Mouse (Mus musculus) ES-E14 (cell line): ENCODE results near the gene Raet1d. TPM values are rescaled to one million over a fixed set of nuclear protein-coding genes. Genes with fewer than 3 reads are reported as not detected.
"Not testable (repeated sequence)": the region's sequence is repeated elsewhere in the genome, so short reads cannot be mapped to it uniquely, and the experiment has no call there.

Experiments used
- DNase-seq: peaks from one replicate; pipeline ENCODE4 v3.0.0-alpha.2; 2013; ENCODE audit warnings: low read depth, low spot score
- H3K27ac ChIP-seq: 2 replicates; pipeline ENCODE4 v1.5.1; 2012; ENCODE audit warnings: low read depth, mild to moderate bottlenecking, low read length, moderate library complexity, mixed read lengths; ENCODE audit not compliant: poor library complexity, insufficient read depth, severe bottlenecking
- H3K36me3 ChIP-seq: 2 replicates; pipeline ENCODE4 v1.6.1; 2012; ENCODE audit warnings: mild to moderate bottlenecking, low read length, moderate library complexity, mixed read lengths; ENCODE audit not compliant: control insufficient read depth, poor library complexity, insufficient read depth, severe bottlenecking
- H3K4me1 ChIP-seq, 2 experiments: fragments of 150-350 bp in 1 of 2; sonication (generic) in 1 of 2; 2 replicates each; pipeline ENCODE4 v1.6.1; 2012; ENCODE audit warnings: low read length in 2 of 2, mild to moderate bottlenecking in 1 of 2, mixed read lengths in 1 of 2; ENCODE audit not compliant: control insufficient read depth in 2 of 2, insufficient read depth in 2 of 2, poor library complexity in 1 of 2
- H3K4me3 ChIP-seq, 2 experiments: fragments of 150-350 bp in 1 of 2; sonication (generic) in 1 of 2; 2 replicates each; pipeline ENCODE4 v1.5.1; 2012; ENCODE audit warnings: low read length in 2 of 2, low read depth in 1 of 2, mild to moderate bottlenecking in 1 of 2, mixed read lengths in 1 of 2; ENCODE audit not compliant: insufficient read depth in 1 of 2, poor library complexity in 1 of 2, severe bottlenecking in 1 of 2
- H3K9ac ChIP-seq: 2 replicates; pipeline ENCODE4 v1.6.1; 2012; ENCODE audit warnings: low read depth, mild to moderate bottlenecking, low read length, mixed read lengths; ENCODE audit not compliant: poor library complexity, insufficient read depth, severe bottlenecking
- H3K9me3 ChIP-seq: fragments of 150-350 bp; sonication (generic); 2 replicates; pipeline ENCODE4 v1.6.1; 2012; ENCODE audit warnings: low read depth, mild to moderate bottlenecking, low read length; ENCODE audit not compliant: control insufficient read depth, insufficient read depth
- CHD2 ChIP-seq: IDR thresholded peaks from 2 replicates; pipeline ENCODE4 v1.6.1; 2014; ENCODE audit warnings: mild to moderate bottlenecking, low read depth, low read length, inconsistent platforms
- HCFC1 ChIP-seq: IDR thresholded peaks from 2 replicates; pipeline ENCODE4 v1.6.1; 2012; ENCODE audit warnings: low read length, inconsistent platforms, borderline replicate concordance; ENCODE audit not compliant: insufficient read depth
- MAFK ChIP-seq: IDR thresholded peaks from 2 replicates; pipeline ENCODE4 v1.6.1; 2014; ENCODE audit warnings: mild to moderate bottlenecking, low read depth, low read length, inconsistent platforms; ENCODE audit not compliant: insufficient read depth
- ZC3H11A ChIP-seq: IDR thresholded peaks from 2 replicates; pipeline ENCODE4 v1.6.1; 2012; ENCODE audit warnings: low read depth, mild to moderate bottlenecking, inconsistent platforms, low read length, borderline replicate concordance
- in situ Hi-C, 2 experiments: fragments of 600-800 bp; cut with MboI; formaldehyde crosslinking; loops; one replicate each; pipeline ENCODE4 v1.15.1; 2025; ENCODE audit warnings: low sequenced_read_pairs in 2 of 2, inconsistent platforms in 1 of 2; ENCODE audit not compliant: unreplicated experiment in 2 of 2
- total RNA-seq: library from RNA; depleted of rRNA; stranded (reverse); fragments of 300-350 nt; gene quantifications from 2 replicates; pipeline ENCODE4 v1.2.3, GENCODE M21; 2012; rRNA removed

The Raet1d gene
- 16.5 and 26.5 TPM in 2 replicates for total RNA-seq

DNA sequence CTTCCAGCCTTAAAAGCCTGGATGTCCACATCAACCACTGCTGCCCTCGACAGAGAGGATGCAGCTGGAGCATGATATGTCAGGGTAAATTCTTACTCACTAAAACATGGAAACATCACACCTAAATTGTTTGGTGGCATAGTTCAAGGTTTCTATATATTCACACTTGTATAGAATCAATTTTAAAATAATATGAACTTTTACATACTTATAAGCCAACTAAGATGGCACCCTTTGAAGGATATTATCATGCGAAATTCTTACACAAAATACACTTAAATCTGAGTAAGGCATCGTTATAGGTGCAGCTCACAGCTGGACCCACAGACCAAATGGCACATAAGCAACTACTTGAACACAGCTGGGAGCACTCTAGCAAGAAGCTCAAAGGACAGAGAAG lies at the start of gene Raet1d:
TSS of gene Raet1d (plus strand) at position 301 of the 400 bp plus-strand sequence.
- H3K27ac ChIP-seq, in situ Hi-C loops, H3K4me3 ChIP-seq, H3K9ac ChIP-seq, H3K36me3 ChIP-seq, H3K4me1 ChIP-seq, DNase-seq, H3K9me3 ChIP-seq: not testable (repeated sequence)

DNA sequence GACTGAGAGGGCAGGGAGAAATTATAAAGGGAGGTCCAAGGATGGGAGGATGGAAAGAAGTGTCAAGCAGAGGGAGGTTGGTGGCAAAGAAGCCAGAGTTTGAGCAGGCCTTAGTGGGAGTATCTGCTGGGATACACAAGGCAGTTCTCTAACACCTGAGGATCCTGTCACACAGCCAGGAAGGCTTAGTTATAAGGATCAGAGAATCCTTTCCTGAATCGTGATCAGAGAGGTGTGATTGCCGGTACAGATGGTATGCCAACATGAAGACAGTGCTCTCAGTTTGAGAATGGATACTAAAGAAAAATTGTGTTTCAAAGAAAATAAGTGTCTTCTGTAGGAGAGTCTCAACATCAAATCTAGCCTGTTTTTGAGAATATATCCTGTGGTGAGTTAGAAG lies 37.5 kb upstream of the Raet1d start:
- in situ Hi-C loops: no loop called here
- no peak overlapping the region for H3K4me3 ChIP-seq
- no peak for DNase-seq
- no peak overlapping the region for H3K27ac ChIP-seq
- no peaks in the 10 kb centered on the region for H3K36me3 ChIP-seq
- H3K9me3 ChIP-seq: 0 out of 2 replicates have a peak, but pooled peaks cover 2% of the 10 kb centered on the region
- no peaks in the 10 kb centered on the region for H3K4me1 ChIP-seq
- TF ChIP-seq CHD2: no peak
- TF ChIP-seq MAFK: no peak
- TF ChIP-seq ZC3H11A: no peak
- no peak for TF ChIP-seq HCFC1
- no peak overlapping the region for H3K9ac ChIP-seq

DNA sequence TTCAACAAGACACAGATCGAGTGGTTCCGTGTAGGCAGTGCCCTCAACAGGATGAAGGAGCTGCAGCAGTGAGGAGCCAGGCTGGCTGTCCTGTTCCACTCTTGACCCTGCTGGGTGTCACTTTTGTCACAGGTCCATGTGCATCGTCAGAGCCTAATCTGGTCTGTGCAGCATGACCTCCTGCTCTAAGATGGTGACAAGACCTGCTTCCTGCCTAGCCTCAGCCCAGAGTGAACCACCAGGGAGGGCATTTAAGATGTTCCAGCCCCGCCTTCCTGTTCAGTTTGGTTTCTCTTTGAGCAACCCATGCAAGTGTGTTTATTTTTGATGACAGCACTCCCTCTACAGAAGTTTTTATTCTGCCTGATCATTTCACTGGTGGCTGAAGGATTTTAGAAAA lies 14.6 kb upstream of the Raet1d start:
- H3K9ac ChIP-seq, H3K27ac ChIP-seq, H3K4me1 ChIP-seq, H3K36me3 ChIP-seq, DNase-seq, H3K4me3 ChIP-seq, H3K9me3 ChIP-seq, in situ Hi-C loops: not testable (repeated sequence)

DNA sequence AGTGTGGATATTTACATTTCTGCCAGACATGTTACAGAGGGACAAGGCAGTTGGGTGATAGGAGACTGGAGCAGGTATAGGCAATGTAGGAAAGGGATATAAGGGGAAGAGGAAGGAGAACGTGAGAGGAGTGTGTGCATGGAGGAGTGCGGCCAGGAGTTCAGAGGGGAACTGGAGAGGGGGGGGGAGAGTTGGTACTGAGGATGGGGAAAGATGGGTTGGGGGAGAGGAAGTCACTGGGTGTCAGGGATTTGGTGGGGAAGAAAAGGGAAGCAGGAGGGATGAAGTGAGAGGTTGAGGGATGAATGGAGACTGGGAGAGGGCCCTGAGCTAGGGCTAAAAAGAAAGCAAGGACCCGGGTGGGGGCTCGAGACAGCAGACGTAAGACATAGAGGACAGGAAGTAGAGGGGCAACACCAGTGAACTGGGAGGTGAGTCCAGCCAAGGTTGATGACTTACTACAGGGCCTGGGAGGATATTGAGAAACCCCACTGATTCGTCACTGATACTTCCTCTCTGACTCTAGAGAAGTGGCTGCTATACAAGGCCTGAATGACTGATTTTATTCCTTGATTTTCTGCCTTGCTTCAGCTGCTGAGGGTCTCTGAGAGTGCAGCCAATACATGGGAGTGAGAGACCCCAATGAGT lies 6.7 kb upstream of the Raet1d start:
- H3K36me3 ChIP-seq, H3K4me1 ChIP-seq, H3K4me3 ChIP-seq, in situ Hi-C loops, H3K27ac ChIP-seq, H3K9ac ChIP-seq, DNase-seq, H3K9me3 ChIP-seq: not testable (repeated sequence)

DNA sequence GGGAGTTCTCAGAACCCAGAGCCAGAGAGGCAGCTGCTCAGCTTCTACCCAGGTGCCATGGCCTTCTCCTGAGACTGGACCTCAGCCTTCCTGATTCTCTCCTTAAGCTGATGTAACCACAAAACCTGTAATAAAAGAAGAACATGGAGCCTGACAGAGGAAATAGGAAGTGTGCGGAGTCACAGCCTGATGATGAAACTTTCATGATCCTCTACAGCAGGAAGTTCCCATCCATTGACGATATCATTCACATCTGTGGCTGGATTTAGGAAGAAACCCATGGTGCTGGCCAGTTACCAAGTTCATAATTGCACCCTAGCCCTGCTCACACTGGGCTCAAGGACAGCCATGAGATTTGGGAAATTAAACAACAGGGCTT lies 6.2 kb upstream of the Raet1d start:
- H3K36me3 ChIP-seq, H3K9me3 ChIP-seq, H3K27ac ChIP-seq, H3K4me1 ChIP-seq, H3K9ac ChIP-seq, in situ Hi-C loops, H3K4me3 ChIP-seq, DNase-seq: not testable (repeated sequence)

DNA sequence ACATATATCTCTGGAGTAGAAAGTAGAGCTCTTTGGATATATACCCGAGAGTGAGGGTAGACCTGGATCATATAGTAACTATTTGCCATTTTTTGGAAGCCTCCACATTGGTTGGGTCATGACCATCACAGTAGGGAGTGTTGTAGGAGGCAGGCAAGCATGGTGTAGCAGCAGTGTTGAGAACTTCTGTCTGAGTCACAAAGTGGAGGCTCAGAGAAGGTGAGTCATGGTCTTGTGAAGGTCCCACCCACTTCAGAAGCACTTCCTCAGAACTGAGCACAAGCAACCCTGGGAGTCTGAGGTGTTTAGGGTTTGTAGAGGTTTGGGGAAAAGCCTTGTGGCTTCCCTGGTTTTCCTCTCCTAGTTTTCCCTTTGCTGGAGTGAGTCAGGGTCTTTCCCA lies 3.0 kb upstream of the Raet1d start:
- H3K9me3 ChIP-seq, DNase-seq, H3K4me1 ChIP-seq, H3K4me3 ChIP-seq, in situ Hi-C loops, H3K27ac ChIP-seq, H3K9ac ChIP-seq, H3K36me3 ChIP-seq: not testable (repeated sequence)

DNA sequence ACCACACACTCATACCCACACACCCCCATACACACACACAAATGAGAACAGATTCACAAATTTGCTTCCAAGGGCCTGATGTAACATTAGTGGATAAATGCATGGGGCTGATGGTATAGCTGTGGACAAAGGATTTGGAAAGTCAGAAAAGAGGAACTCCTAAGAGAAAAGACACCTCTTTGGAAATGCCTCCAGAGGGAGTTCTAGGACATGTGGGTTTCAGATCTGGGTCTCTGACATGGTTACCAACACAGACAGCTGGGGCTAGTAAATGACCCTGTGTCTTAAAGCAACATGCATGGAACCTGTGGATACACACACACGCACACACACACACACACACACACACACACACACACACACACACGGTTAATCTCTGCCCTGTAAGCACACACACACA lies 605 bp downstream of the Raet1d start:
- DNase-seq, H3K9me3 ChIP-seq, H3K36me3 ChIP-seq, H3K9ac ChIP-seq, H3K27ac ChIP-seq, H3K4me3 ChIP-seq, in situ Hi-C loops, H3K4me1 ChIP-seq: not testable (repeated sequence)
